Mouse (Mus musculus): Measurements from ENCODE around the gene Twnk. TPM values are rescaled to one million over a fixed set of nuclear protein-coding genes. Genes with fewer than 3 reads are reported as not detected.

Gene Twnk
- polyA plus RNA-seq, 1 experiment from 2014 or later = 24.1 TPM

- 2% methylated on average over 34 of the region's 34 CpGs for WGBS
- no peak overlapping the region for H3K27ac ChIP-seq
- peaks cover 28% of the 10 kb centered on the region for H3K4me1 ChIP-seq
- ATAC-seq (ENCODE audit: low FRiP score, low read depth) = peak; percentile 45
- peaks cover 40% of the 10 kb centered on the region for H3K27me3 ChIP-seq
- no peaks in the 10 kb centered on the region for H3K9me3 ChIP-seq
- H3K9ac ChIP-seq = peak overlapping the region; percentile 72
- H3K4me3 ChIP-seq = peak overlapping the region; percentile 57
- H3K36me3 ChIP-seq = peaks cover 16% of the 10 kb centered on the region
- peak overlapping the region; percentile 77 for H3K4me2 ChIP-seq (replicated peaks)
These were observed 41.3 kb downstream of the Twnk start for GRCm38 (mm10) chr19:45046523-45047321.

- Histone ChIP-seq H3K9ac (peak within 1 kb of the TSS; percentile 72), H3K27ac (peak within 1 kb of the TSS; percentile 84), H3K4me3 (peak within 1 kb of the TSS; percentile 57), H3K4me1 (peaks cover 28% of the 10 kb centered on the region), H3K36me3 (peaks cover 23% of the 10 kb centered on the region), H3K27me3 (peaks cover 36% of the 10 kb centered on the region), H3K4me2 (replicated peaks) (peak within 1 kb of the TSS; percentile 77), H3K9me3 (no peaks in the 10 kb centered on the region)
- WGBS = under 1% methylated on average over 26 of the region's 26 CpGs
- ATAC-seq (ENCODE audit: low FRiP score, low read depth) = peak; percentile 86
These were observed 42.0 kb downstream of the Twnk start, which contains the start of gene Sfxn3 for GRCm38 (mm10) chr19:45047417-45047934. Gene Sfxn3, plus strand, starts transcription at chr19:45047503.

- Histone ChIP-seq H3K36me3 (peaks cover 30% of the 10 kb centered on the region), H3K4me1 (peaks cover 28% of the 10 kb centered on the region), H3K9me3 (no peaks in the 10 kb centered on the region), H3K27ac (peak overlapping the region; percentile 84), H3K4me3 (peak overlapping the region; percentile 57), H3K9ac (peak overlapping the region; percentile 72), H3K27me3 (peaks cover 36% of the 10 kb centered on the region), H3K4me2 (replicated peaks) (peak overlapping the region; percentile 77)
- peak; percentile 62 for ATAC-seq (ENCODE audit: low FRiP score, low read depth)
- WGBS = 42% methylated on average over 11 of the region's 11 CpGs
These were observed 42.6 kb downstream of the Twnk start for GRCm38 (mm10) chr19:45047935-45048643.

GRCm38 (mm10) chr19:45048644-45049365 is 43.3 kb downstream of the Twnk start:
- Histone ChIP-seq H3K4me1 (peaks cover 28% of the 10 kb centered on the region), H3K27ac (peak overlapping the region; percentile 84; the same call in 1 of the 2 replicates), H3K36me3 (peaks cover 35% of the 10 kb centered on the region), H3K9ac (peak overlapping the region; percentile 72; the same call in 1 of the 2 replicates), H3K27me3 (peaks cover 29% of the 10 kb centered on the region), H3K9me3 (no peaks in the 10 kb centered on the region), H3K4me3 (peak overlapping the region; percentile 57), H3K4me2 (replicated peaks) (peak overlapping the region; percentile 77)
- ATAC-seq (ENCODE audit: low FRiP score, low read depth) = no peak
- 74% methylated on average over 12 of the region's 12 CpGs for WGBS

GRCm38 (mm10) chr19:45049523-45049922 is 44.1 kb downstream of the Twnk start:
- Histone ChIP-seq H3K27ac (no peak overlapping the region), H3K27me3 (peaks cover 22% of the 10 kb centered on the region), H3K4me1 (peaks cover 28% of the 10 kb centered on the region), H3K4me3 (no peak overlapping the region), H3K36me3 (peaks cover 42% of the 10 kb centered on the region), H3K4me2 (replicated peaks) (0 out of 2 replicates have a peak overlapping the region, but pooled peaks have one; percentile 77), H3K9me3 (no peaks in the 10 kb centered on the region), H3K9ac (no peak overlapping the region)
- no peak for ATAC-seq (ENCODE audit: low FRiP score, low read depth)
- 74% methylated on average over 9 of the region's 9 CpGs for WGBS

- H3K9ac ChIP-seq = no peak overlapping the region
- H3K4me3 ChIP-seq = no peak overlapping the region
- no peak overlapping the region for H3K27ac ChIP-seq
- H3K27me3 ChIP-seq = no peaks in the 10 kb centered on the region
- no peak overlapping the region for H3K4me2 ChIP-seq (replicated peaks)
- ATAC-seq (ENCODE audit: low FRiP score, low read depth) = no peak
- WGBS = 91% methylated on average over 8 of the region's 8 CpGs
- peaks cover 31% of the 10 kb centered on the region for H3K4me1 ChIP-seq
- H3K36me3 ChIP-seq = peaks cover 52% of the 10 kb centered on the region
- H3K9me3 ChIP-seq = no peaks in the 10 kb centered on the region
These were observed 48.0 kb downstream of the Twnk start for GRCm38 (mm10) chr19:45053451-45053850.

- no peak for ATAC-seq (ENCODE audit: low FRiP score, low read depth)
- peaks cover 50% of the 10 kb centered on the region for H3K36me3 ChIP-seq
- 84% methylated on average over 6 of the region's 6 CpGs for WGBS
These were observed 49.6 kb downstream of the Twnk start for GRCm38 (mm10) chr19:45054892-45055690.

GRCm38 (mm10) chr19:45056364-45056763 is 50.9 kb downstream of the Twnk start:
- no peak overlapping the region for H3K4me3 ChIP-seq
- H3K36me3 ChIP-seq = peaks cover 39% of the 10 kb centered on the region
- H3K9me3 ChIP-seq = no peaks in the 10 kb centered on the region
- peaks cover 27% of the 10 kb centered on the region for H3K4me1 ChIP-seq
- H3K9ac ChIP-seq = 0 out of 2 replicates have a peak overlapping the region, but pooled peaks have one; percentile 43
- H3K27ac ChIP-seq = peak overlapping the region; percentile 98; the same call in 1 of the 2 replicates
- peak overlapping the region; percentile 83 for H3K4me2 ChIP-seq (replicated peaks)
- no peaks in the 10 kb centered on the region for H3K27me3 ChIP-seq
- ATAC-seq (ENCODE audit: low FRiP score, low read depth) = no peak
- 49% methylated on average over 4 of the region's 4 CpGs for WGBS

More at GRCm38 (mm10) chr19:45054892-45055690, 49.6 kb downstream of the Twnk start:
- no peak overlapping the region for H3K4me3 ChIP-seq
- H3K27me3 ChIP-seq = no peaks in the 10 kb centered on the region
- H3K9me3 ChIP-seq = no peaks in the 10 kb centered on the region
- H3K4me1 ChIP-seq = peaks cover 27% of the 10 kb centered on the region
- H3K9ac ChIP-seq = peak overlapping the region; percentile 35; the same call in 1 of the 2 replicates
- no peak overlapping the region for H3K4me2 ChIP-seq (replicated peaks)
- H3K27ac ChIP-seq = no peak overlapping the region

GRCm38 (mm10) chr19:45056908-45057698 is 51.6 kb downstream of the Twnk start:
- Histone ChIP-seq H3K27ac (peak overlapping the region; percentile 98), H3K9me3 (no peaks in the 10 kb centered on the region), H3K4me1 (peaks cover 27% of the 10 kb centered on the region), H3K36me3 (peaks cover 32% of the 10 kb centered on the region), H3K9ac (peak overlapping the region; percentile 67), H3K27me3 (no peaks in the 10 kb centered on the region), H3K4me3 (peak overlapping the region; percentile 64), H3K4me2 (replicated peaks) (peak overlapping the region; percentile 83)
- WGBS = 74% methylated on average over 7 of the region's 7 CpGs
- ATAC-seq (ENCODE audit: low FRiP score, low read depth) = no peak

- H3K9me3 ChIP-seq = no peaks in the 10 kb centered on the region
- 37% methylated on average over 7 of the region's 7 CpGs for WGBS
- H3K27ac ChIP-seq = peak overlapping the region; percentile 98
- ATAC-seq (ENCODE audit: low FRiP score, low read depth) = no peak
- peaks cover 27% of the 10 kb centered on the region for H3K4me1 ChIP-seq
- no peaks in the 10 kb centered on the region for H3K27me3 ChIP-seq
- peaks cover 26% of the 10 kb centered on the region for H3K36me3 ChIP-seq
- H3K9ac ChIP-seq = peak overlapping the region; percentile 67
- peak overlapping the region; percentile 64 for H3K4me3 ChIP-seq
- H3K4me2 ChIP-seq (replicated peaks) = peak overlapping the region; percentile 83
These were observed 52.3 kb downstream of the Twnk start for GRCm38 (mm10) chr19:45057724-45058112.

All from limb, embryonic 13.5 days (tissue).